Mouse (Mus musculus) gastrocnemius, postnatal 10 days (tissue): ENCODE results near the gene Scaf8. TPM values are rescaled to one million over a fixed set of nuclear protein-coding genes. Genes with fewer than 3 reads are reported as not detected.

Experiments used
- total RNA-seq, 2 experiments: library from RNA; stranded (reverse); gene quantifications; 2 replicates each; pipeline ENCODE4 v1.2.3; 2021

Gene Scaf8
- total RNA-seq, 2 experiments from 2014 or later, result 26.9 to 38.5 TPM

Other genes with a start within 250 kb of the Scaf8 start
- gene Tiam2, start 211.6 kb downstream of the Scaf8 start, total RNA-seq, result 1 to 10 TPM; 4.5 to 7.0 TPM